Mouse (Mus musculus): Measurements from ENCODE around the gene Nnmt.

Gene Nnmt

GRCm38 (mm10) chr9:48635576-48636350 lies 30.8 kb upstream of the Nnmt start:
- DNase-seq (ENCODE audit: low spot score): no peak

GRCm38 (mm10) chr9:48633147-48633546 lies 28.2 kb upstream of the Nnmt start:
- no peak for DNase-seq (ENCODE audit: low spot score)

GRCm38 (mm10) chr9:48619268-48619667 lies 14.3 kb upstream of the Nnmt start:
- no peak for DNase-seq (ENCODE audit: low spot score)

- peak; percentile 70 for DNase-seq (ENCODE audit: low spot score)
Measured at GRCm38 (mm10) chr9:48618589-48618988, 13.6 kb upstream of the Nnmt start.

- DNase-seq (ENCODE audit: low spot score): peak; percentile 49
Measured at GRCm38 (mm10) chr9:48618111-48618510, 13.2 kb upstream of the Nnmt start.

GRCm38 (mm10) chr9:48617511-48618010 lies 12.6 kb upstream of the Nnmt start:
- DNase-seq (ENCODE audit: low spot score): no peak

- no peak for DNase-seq (ENCODE audit: low spot score)
Measured at GRCm38 (mm10) chr9:48613221-48613620, 8.3 kb upstream of the Nnmt start.

- DNase-seq (ENCODE audit: low spot score): no peak
Measured at GRCm38 (mm10) chr9:48612542-48612941, 7.6 kb upstream of the Nnmt start.

- DNase-seq (ENCODE audit: low spot score): no peak
Measured at GRCm38 (mm10) chr9:48611032-48611431, 6.1 kb upstream of the Nnmt start.

GRCm38 (mm10) chr9:48609734-48610133 lies 4.8 kb upstream of the Nnmt start:
- no peak for DNase-seq (ENCODE audit: low spot score)

GRCm38 (mm10) chr9:48607417-48607816 lies 2.5 kb upstream of the Nnmt start:
- DNase-seq (ENCODE audit: low spot score): no peak

GRCm38 (mm10) chr9:48606171-48606570 lies 1.2 kb upstream of the Nnmt start:
- DNase-seq (ENCODE audit: low spot score): no peak

- no peak for DNase-seq (ENCODE audit: low spot score)
Measured at GRCm38 (mm10) chr9:48605697-48606096, 744 bp upstream of the Nnmt start.

GRCm38 (mm10) chr9:48604226-48604625 lies 727 bp downstream of the Nnmt start:
- DNase-seq (ENCODE audit: low spot score): no peak

- no peak for DNase-seq (ENCODE audit: low spot score)
Measured at GRCm38 (mm10) chr9:48600881-48601280, 4.1 kb downstream of the Nnmt start.

GRCm38 (mm10) chr9:48600066-48600465 lies 4.9 kb downstream of the Nnmt start:
- DNase-seq (ENCODE audit: low spot score): no peak

GRCm38 (mm10) chr9:48597494-48597893 lies 7.5 kb downstream of the Nnmt start:
- DNase-seq (ENCODE audit: low spot score): no peak

GRCm38 (mm10) chr9:48596924-48597323 lies 8.0 kb downstream of the Nnmt start:
- no peak for DNase-seq (ENCODE audit: low spot score)

- DNase-seq (ENCODE audit: low spot score): no peak
Measured at GRCm38 (mm10) chr9:48593915-48594314, 11.0 kb downstream of the Nnmt start.

- DNase-seq (ENCODE audit: low spot score): no peak
Measured at GRCm38 (mm10) chr9:48590606-48591005, 14.3 kb downstream of the Nnmt start.

- DNase-seq (ENCODE audit: low spot score): peak; percentile 52
Measured at GRCm38 (mm10) chr9:48586332-48586731, 18.6 kb downstream of the Nnmt start.

GRCm38 (mm10) chr9:48580808-48581207 lies 24.1 kb downstream of the Nnmt start:
- no peak for DNase-seq (ENCODE audit: low spot score)

- DNase-seq (ENCODE audit: low spot score): no peak
Measured at GRCm38 (mm10) chr9:48562388-48562787, 42.6 kb downstream of the Nnmt start.

All from urinary bladder, postnatal 25 days (tissue).